Mouse (Mus musculus) stomach, postnatal 0 days (tissue): ENCODE data around the gene Smyd4.

Experiments
- CTCF ChIP-seq: IDR thresholded peaks from 2 replicates; pipeline ENCODE4 v1.5.1; 2016; ENCODE audit warnings: antibody characterized with exemption, low read depth, mild to moderate bottlenecking, moderate library complexity
- EP300 ChIP-seq: optimal IDR thresholded peaks from 2 replicates; pipeline ENCODE3; 2016; ENCODE audit warnings: antibody characterized with exemption

DNA sequence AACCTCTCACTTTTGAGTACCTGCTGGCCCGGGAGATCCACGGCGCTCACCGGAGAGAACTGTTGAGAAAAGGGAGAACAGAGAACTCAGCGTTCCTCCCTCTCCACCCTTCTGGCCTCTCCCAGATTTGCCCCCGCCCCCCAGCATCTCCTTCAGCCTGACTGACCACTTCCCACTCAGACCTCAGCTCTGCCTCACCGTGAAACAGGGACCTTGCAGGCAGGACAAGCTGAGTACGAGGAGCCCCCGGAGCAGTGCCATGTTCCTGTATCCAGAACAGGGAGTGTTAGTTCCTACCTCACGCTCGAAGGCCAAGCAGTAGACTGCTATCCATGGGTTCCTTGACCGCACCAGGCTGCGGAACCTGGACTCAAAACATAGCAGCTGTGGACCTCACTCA, 90.0 kb downstream of the Smyd4 start:
- TF ChIP-seq CTCF (no peak), EP300 (no peak)
